Mouse (Mus musculus): ENCODE data around the gene Krt17. TPM values are rescaled to one million over a fixed set of nuclear protein-coding genes. Genes with fewer than 3 reads are reported as not detected.
"Not testable (repeated sequence)": the region's sequence is repeated elsewhere in the genome, so short reads cannot be mapped to it uniquely, and the experiment has no call there.

Gene Krt17
- total RNA-seq, 2 experiments from 2014 or later = not detected

DNA sequence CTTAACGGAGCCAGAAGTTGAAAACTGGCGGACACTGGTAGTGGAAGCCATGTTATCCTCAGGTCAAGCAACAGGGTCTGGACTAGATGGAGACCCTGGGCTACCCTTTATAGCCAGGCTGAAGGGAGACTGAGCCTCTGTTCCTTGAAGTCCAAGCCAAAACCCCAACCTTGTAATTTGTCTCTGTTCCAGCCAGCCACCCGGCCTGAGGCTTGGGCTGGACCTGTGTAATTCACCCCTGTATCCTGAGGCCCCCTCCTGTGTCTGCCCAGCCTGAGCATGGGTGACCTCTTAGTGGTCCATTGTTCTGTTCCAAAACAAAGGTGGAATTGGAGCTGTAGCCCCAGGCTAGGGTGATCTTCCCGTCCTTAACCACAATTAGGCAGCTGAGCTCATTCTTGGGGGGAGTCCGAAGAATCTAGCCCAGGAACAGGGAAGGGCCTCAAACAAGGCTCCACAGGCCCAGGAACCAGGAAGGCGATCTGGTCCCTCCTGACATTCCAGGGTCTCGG, 9.0 kb upstream of the Krt17 start, which contains the start of gene Krt42:
Krt42 (minus strand) TSS at position 51 of the 512 bp plus-strand sequence.
- DNase-seq (ENCODE audit: low spot score in 2 of 2) = no peak

DNA sequence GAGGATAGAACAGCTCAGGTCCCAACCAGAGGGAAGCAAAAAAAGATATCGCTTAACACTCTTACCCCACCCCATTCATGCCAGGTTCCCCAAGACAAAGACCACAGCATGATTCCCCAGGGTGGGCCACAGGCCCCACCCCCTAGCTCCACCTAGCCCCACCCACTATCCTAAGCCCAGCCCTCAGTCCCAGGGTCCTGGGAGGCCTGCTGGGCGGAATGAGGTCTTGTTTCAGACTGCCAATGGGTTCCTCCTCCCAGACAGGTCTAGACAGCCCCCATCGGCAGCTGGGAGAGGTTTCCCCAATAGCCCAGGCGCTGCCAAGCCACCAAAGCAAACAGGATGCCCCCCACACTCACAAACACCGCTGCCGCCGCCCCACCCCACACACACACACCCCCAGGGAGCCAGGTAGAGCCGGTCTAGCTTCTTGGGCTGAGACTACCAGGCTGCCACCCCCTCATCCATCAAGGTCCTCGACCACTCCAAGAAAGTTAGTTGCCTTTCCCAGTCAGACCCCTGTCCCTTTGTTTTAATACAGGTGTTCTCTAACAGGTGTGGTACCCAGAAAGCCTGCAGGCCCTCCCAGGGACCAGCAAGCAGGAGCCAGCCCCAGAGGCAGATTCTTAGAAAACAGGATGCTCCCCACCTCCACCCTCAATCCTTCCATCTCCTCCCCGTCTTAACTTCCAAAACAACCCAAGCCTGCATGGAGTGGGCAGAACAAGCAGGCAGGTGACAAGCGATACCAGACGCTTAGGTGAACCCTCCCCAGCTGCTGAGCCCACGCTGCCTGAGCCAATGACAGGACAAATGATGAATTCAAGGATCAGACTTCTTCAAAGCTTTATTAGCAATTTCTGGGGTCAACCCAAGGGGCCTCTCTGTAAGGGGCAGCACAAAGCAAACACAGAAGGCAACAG, 1.5 kb upstream of the Krt17 start:
- DNase-seq (ENCODE audit: low spot score in 2 of 2) = no peak

DNA sequence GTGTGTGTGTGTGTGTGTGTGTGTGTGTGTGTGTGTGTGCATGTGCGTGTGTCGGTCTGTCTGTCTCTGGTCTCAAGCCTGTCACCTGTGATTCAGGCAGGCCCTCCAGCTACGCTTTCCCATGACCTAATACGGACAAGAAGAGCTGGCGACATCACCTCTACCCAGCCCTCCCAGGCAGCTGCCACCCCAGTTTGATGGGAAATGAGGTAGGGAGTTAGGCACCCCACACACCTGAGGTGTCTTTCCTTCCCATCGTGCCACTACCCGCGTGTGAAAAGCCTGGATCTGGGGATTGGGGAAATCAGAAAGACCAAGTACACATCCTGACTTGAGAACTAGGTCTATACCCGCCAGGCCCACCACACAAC, 391 bp upstream of the Krt17 start:
- no peak for DNase-seq (ENCODE audit: low spot score in 2 of 2)

DNA sequence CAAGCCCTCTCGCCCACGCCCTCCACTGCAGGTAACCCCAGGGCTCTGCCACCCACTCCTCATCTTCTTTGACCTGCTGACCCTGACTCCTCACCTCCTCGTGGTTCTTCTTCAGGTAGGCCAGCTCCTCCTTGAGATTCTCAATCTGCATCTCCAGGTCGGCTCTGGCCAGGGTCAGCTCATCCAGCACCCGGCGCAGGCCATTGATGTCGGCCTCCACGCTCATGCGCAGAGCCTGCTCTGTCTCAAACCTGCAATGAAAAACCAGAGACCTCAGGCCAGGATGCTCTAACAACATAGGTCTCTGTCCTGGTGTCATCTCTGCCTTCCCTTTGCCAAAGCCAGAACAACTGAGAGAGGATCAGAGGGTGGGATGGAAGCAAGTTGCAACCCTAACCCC, 1.8 kb downstream of the Krt17 start:
- DNase-seq (ENCODE audit: low spot score in 2 of 2) = no peak

- DNase-seq (ENCODE audit: low spot score in 2 of 2) = no peak
Measured at GRCm38 (mm10) chr11:100257967-100258366, 2.9 kb downstream of the Krt17 start.

GRCm38 (mm10) chr11:100255514-100255913, 5.3 kb downstream of the Krt17 start:
- no peak for DNase-seq (ENCODE audit: low spot score in 2 of 2)

DNA sequence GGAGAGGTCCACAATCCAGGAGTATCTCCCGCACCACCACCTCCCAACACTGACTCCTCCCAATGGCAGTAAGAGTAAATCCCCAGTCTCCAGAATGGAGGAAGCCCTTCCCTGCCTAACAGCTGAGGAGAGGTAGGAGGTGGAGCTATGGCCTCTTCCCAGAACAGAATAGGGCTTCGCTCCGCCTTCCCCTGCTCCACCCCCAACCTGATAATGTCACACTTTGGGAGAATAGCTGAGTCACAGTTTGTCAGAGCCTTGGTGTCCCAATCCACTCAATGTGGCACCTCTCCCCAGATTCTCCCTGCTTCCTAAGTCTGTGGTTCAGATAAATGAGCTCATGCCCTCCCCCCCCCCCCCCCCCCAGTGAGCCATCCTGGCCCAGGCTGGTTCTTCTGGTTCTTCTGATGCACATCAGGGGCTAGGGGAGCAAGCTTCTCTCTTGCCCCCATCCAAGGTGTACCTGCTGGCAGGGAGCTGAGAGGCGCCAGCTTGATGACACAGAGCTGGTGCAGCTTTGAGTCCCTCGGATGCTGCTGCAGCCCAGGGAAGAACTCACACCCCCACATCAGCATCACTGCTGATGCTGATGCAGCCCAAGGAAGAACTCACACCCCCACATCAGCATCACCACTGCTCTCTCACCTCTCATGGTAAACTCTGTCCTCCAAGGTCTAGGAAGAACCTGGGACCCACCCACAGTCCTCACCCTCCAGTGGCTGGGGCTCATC, 6.3 kb downstream of the Krt17 start:
- no peak for DNase-seq (ENCODE audit: low spot score in 2 of 2)

DNA sequence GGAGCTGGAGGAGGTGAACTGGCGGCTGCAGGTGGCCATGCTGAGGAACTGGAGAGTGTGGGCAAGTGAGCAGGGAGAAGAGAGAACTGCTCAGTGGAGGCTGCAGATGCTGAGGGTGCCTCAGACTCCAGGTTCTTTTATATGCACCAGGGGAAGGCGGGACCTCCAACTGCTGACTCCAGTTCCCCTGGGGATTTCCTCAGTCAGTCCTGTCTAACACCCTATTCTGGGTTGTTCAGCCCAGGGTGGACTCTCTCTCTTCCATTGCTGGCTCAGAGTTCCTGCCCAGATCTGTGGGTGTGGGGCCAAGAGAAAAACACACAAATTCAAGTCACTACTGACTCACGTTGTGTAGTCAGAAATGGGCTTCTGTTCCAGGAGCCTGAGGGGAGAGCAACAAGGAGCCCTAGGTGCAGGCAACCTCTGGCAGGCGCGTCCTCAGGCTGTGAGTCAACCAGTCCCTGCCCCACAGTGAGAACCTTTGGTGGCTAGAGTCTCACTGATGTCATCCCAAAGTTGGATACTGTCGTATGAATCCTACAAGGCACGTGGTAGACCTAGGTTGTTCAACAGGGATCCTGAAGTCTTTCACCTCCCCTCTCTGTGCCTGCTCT, 11.9 kb downstream of the Krt17 start, which contains the start of gene Krt16:
Krt16 (minus strand) TSS at position 51 of the 614 bp plus-strand sequence.
- no peak for DNase-seq (ENCODE audit: low spot score in 2 of 2)

GRCm38 (mm10) chr11:100246471-100246870, 14.4 kb downstream of the Krt17 start:
- DNase-seq (ENCODE audit: low spot score in 2 of 2) = not testable (repeated sequence)

- DNase-seq (ENCODE audit: low spot score in 2 of 2) = not testable (repeated sequence)
Measured at GRCm38 (mm10) chr11:100240272-100240671, 20.6 kb downstream of the Krt17 start.

DNA sequence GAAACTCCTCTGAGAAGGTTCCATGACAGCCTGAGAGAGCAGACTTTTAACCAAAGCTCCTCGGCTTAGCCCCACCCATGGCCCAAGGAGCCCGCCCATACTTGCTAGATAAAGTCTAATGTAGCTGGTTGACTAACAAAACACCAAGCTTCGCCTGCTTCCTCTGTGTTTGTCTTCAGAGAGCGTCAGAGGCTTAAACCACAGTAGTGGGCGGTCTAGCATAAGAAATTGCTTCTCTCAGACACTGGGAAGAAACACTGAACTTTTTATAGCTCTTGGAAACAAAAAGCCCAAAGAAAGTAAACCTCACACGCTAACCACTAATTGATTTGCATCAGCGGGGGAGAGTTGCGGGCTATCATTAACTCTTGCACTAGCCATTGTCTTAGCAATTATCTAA, 39.1 kb downstream of the Krt17 start:
- no peak for DNase-seq (ENCODE audit: low spot score in 2 of 2)

GRCm38 (mm10) chr11:100219304-100219703, 41.5 kb downstream of the Krt17 start:
- no peak for DNase-seq (ENCODE audit: low spot score in 2 of 2)

DNA sequence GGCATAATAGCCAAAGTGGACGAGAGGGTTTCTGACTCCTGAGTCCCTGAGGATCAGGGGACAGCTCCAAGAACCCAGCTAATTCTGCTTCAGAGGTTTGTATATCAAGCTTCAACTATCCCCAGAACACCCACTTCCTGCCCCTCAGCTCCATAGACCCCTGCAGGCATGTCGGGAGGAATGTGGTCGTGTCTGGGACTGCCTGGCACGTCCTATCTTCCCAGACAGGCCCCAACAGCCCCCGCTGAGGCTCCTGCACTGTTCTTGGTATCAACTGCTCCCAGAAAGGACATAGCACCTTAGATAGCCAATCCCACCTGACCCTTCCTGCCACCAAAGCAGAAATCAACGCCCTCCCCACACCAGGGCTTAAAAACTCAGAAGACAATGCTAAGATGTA, 52.3 kb downstream of the Krt17 start:
- no peak for DNase-seq (ENCODE audit: low spot score in 2 of 2)

GRCm38 (mm10) chr11:100207498-100207897, 53.3 kb downstream of the Krt17 start, which contains the start of gene Krt14:
Gene Krt14, minus strand, starts transcription at chr11:100207548.
- DNase-seq (ENCODE audit: low spot score in 2 of 2) = no peak

Other genes starting within 250 kb of the Krt17 start
- gene Krt33a, start 244.8 kb downstream of the Krt17 start, total RNA-seq (2021) = not detected
- not detected for gene Krt33b, start 231.2 kb downstream of the Krt17 start, total RNA-seq (2021)
- gene Krt34, start 219.5 kb downstream of the Krt17 start, total RNA-seq (2021) = not detected
- not detected for gene Krt31, start 210.5 kb downstream of the Krt17 start, total RNA-seq (2021)
- gene Krt32, start 172.8 kb downstream of the Krt17 start, total RNA-seq (2021) = not detected
- not detected for gene Krt35, start 164.8 kb downstream of the Krt17 start, total RNA-seq (2021)
- under 1 TPM; 0.43 to 0.51 TPM for gene Krt36, start 155.4 kb downstream of the Krt17 start, total RNA-seq (2021)
- gene Krt13, start 139.5 kb downstream of the Krt17 start, total RNA-seq (2021) = not detected
- gene Krt15, start 125.1 kb downstream of the Krt17 start, total RNA-seq (2021) = not detected
- 1 to 10 TPM; 2.2 to 5.9 TPM for gene Krt19, start 112.4 kb downstream of the Krt17 start, total RNA-seq (2021)
- not detected for gene Krt9, start 67.8 kb downstream of the Krt17 start, total RNA-seq (2021)
- gene Krt14, start 53.5 kb downstream of the Krt17 start, total RNA-seq (2021) = under 1 TPM in 1 of 2 experiments, not detected in 1; 0.54 TPM
- not detected for gene Krt16, start 12.1 kb downstream of the Krt17 start, total RNA-seq (2021)
- gene Krt42, start 8.8 kb upstream of the Krt17 start, total RNA-seq (2021) = not detected
- gene Eif1, start 58.9 kb upstream of the Krt17 start, total RNA-seq (2021) = 1,000 to 10,000 TPM; 1,436 to 1,462 TPM
- gene Gast, start 73.4 kb upstream of the Krt17 start, total RNA-seq (2021) = not detected
- 10 to 100 TPM; 46.9 to 49.7 TPM for gene Hap1, start 95.1 kb upstream of the Krt17 start, total RNA-seq (2021)
- 10 to 100 TPM; 55.3 to 64.5 TPM for gene Jup, start 136.7 kb upstream of the Krt17 start, total RNA-seq (2021)
- gene P3h4, start 153.8 kb upstream of the Krt17 start, total RNA-seq (2021) = 10 to 100 TPM; 26.3 to 33.5 TPM
- 10 to 100 TPM; 13.4 to 19.0 TPM for gene Fkbp10, start 154.7 kb upstream of the Krt17 start, total RNA-seq (2021)
- 10 to 100 TPM; 45.6 to 50.0 TPM for gene Nt5c3b, start 180.8 kb upstream of the Krt17 start, total RNA-seq (2021)
- under 1 TPM; 0.67 to 0.96 TPM for gene Klhl10, start 180.9 kb upstream of the Krt17 start, total RNA-seq (2021)
- 10 to 100 TPM; 51.5 to 58.3 TPM for gene Klhl11, start 211.7 kb upstream of the Krt17 start, total RNA-seq (2021)

All from adrenal gland, adult 18-20 months (tissue).